Mouse (Mus musculus) liver, embryonic 15.5 days (tissue): ENCODE measurements around the gene Plcb1. TPM values are rescaled to one million over a fixed set of nuclear protein-coding genes. Genes with fewer than 3 reads are reported as not detected.

ENCODE experiments used
- ATAC-seq: fragments of 200-750 bp; cut with Nextera tagmentation; 2 replicates; pipeline ENCODE4 v1.8.0; 2017; ENCODE audit warnings: moderate number of reproducible peaks, mild to moderate bottlenecking, moderate library complexity; ENCODE audit not compliant: insufficient read depth
- H3K27ac ChIP-seq: fragments of 300-500 bp; sonication (generic); replicated peaks from 2 replicates; pipeline ENCODE4 v1.5.1; 2015; ENCODE audit warnings: mild to moderate bottlenecking, inconsistent platforms
- H3K27me3 ChIP-seq: fragments of 300-500 bp; sonication (generic); 2 replicates; pipeline ENCODE4 v1.6.1; 2015; ENCODE audit warnings: mild to moderate bottlenecking, inconsistent platforms
- H3K36me3 ChIP-seq: fragments of 300-500 bp; sonication (generic); replicated peaks from 2 replicates; pipeline ENCODE4 v1.6.1; 2015; ENCODE audit warnings: moderate library complexity, mild to moderate bottlenecking, inconsistent platforms
- H3K4me1 ChIP-seq: fragments of 300-500 bp; sonication (generic); replicated peaks from 2 replicates; pipeline ENCODE4 v1.6.1; 2015; ENCODE audit warnings: inconsistent platforms
- H3K4me2 ChIP-seq: fragments of 300-500 bp; sonication (generic); 2 replicates; pipeline ENCODE4 v1.6.1; 2015; ENCODE audit warnings: moderate library complexity, mild to moderate bottlenecking, inconsistent platforms
- H3K4me3 ChIP-seq: fragments of 300-500 bp; sonication (generic); replicated peaks from 2 replicates; pipeline ENCODE4 v1.5.1; 2015; ENCODE audit warnings: mild to moderate bottlenecking, inconsistent platforms
- H3K9ac ChIP-seq: fragments of 300-500 bp; sonication (generic); 2 replicates; pipeline ENCODE4 v1.6.1; 2015; ENCODE audit warnings: moderate library complexity, mild to moderate bottlenecking, inconsistent platforms
- H3K9me3 ChIP-seq: fragments of 300-500 bp; sonication (generic); replicated peaks from 2 replicates; pipeline ENCODE4 v1.6.1; 2016; ENCODE audit warnings: inconsistent platforms
- WGBS: fragments of 180-500 bp; shearing (Covaris S2); methylation state at CpG from one replicate; pipeline ENCODE4 v1.1.7; 2015; ENCODE audit warnings: mixed read lengths; ENCODE audit not compliant: insufficient replicate concordance; 5-methylcytosine and 5-hydroxymethylcytosine counted together
- polyA plus RNA-seq: library from polyadenylated mRNA; unstranded; fragments of >200 nt; fragmentation: Nextera tagmentation; extraction: Ambion mirVana; gene quantifications from 2 replicates; pipeline ENCODE4 v1.2.1, GENCODE M21; 2015

Plcb1 gene
- polyA plus RNA-seq, 1 experiment from 2014 or later = 3.3 TPM

GRCm38 (mm10) chr2:135073014-135073413, 287.1 kb downstream of the Plcb1 start:
- Histone ChIP-seq H3K36me3 (no peaks in the 10 kb centered on the region), H3K4me2 (no peak overlapping the region), H3K9ac (no peak overlapping the region), H3K4me3 (no peak overlapping the region), H3K27me3 (no peaks in the 10 kb centered on the region), H3K4me1 (no peaks in the 10 kb centered on the region), H3K9me3 (no peaks in the 10 kb centered on the region), H3K27ac (no peak overlapping the region)
- 55% methylated on average over 5 of the region's 5 CpGs for WGBS
- no peak for ATAC-seq

GRCm38 (mm10) chr2:135075375-135075774, 289.5 kb downstream of the Plcb1 start:
- Histone ChIP-seq H3K27ac (no peak overlapping the region), H3K9me3 (no peaks in the 10 kb centered on the region), H3K4me3 (no peak overlapping the region), H3K4me1 (no peaks in the 10 kb centered on the region), H3K9ac (no peak overlapping the region), H3K36me3 (no peaks in the 10 kb centered on the region), H3K27me3 (no peaks in the 10 kb centered on the region), H3K4me2 (no peak overlapping the region)
- WGBS = 58% methylated on average over 1 of the region's 1 CpGs
- ATAC-seq = no peak

- 42% methylated on average over 5 of the region's 5 CpGs for WGBS
- ATAC-seq = no peak
- Histone ChIP-seq H3K9me3 (no peaks in the 10 kb centered on the region), H3K4me1 (no peaks in the 10 kb centered on the region), H3K9ac (no peak overlapping the region), H3K27me3 (no peaks in the 10 kb centered on the region), H3K4me3 (no peak overlapping the region), H3K36me3 (no peaks in the 10 kb centered on the region), H3K4me2 (no peak overlapping the region), H3K27ac (no peak overlapping the region)
Observed at GRCm38 (mm10) chr2:135092588-135093162, 306.8 kb downstream of the Plcb1 start.

GRCm38 (mm10) chr2:135101292-135101691, 315.4 kb downstream of the Plcb1 start:
- no peaks in the 10 kb centered on the region for H3K36me3 ChIP-seq
- ATAC-seq = no peak
- no peaks in the 10 kb centered on the region for H3K9me3 ChIP-seq
- 71% methylated on average over 4 of the region's 4 CpGs for WGBS
- H3K4me3 ChIP-seq = no peak overlapping the region
- H3K9ac ChIP-seq = no peak overlapping the region
- H3K4me2 ChIP-seq = no peak overlapping the region
- no peaks in the 10 kb centered on the region for H3K27me3 ChIP-seq
- no peak overlapping the region for H3K27ac ChIP-seq
- H3K4me1 ChIP-seq = no peaks in the 10 kb centered on the region

- H3K27ac ChIP-seq = no peak overlapping the region
- H3K9me3 ChIP-seq = no peaks in the 10 kb centered on the region
- ATAC-seq = no peak
- no peak overlapping the region for H3K4me3 ChIP-seq
- no peaks in the 10 kb centered on the region for H3K4me1 ChIP-seq
- WGBS = 50% methylated on average over 1 of the region's 1 CpGs
- no peak overlapping the region for H3K9ac ChIP-seq
- H3K27me3 ChIP-seq = no peaks in the 10 kb centered on the region
- no peak overlapping the region for H3K4me2 ChIP-seq
- H3K36me3 ChIP-seq = no peaks in the 10 kb centered on the region
Observed at GRCm38 (mm10) chr2:135101943-135102342, 316.1 kb downstream of the Plcb1 start.

- Histone ChIP-seq H3K4me3 (no peak overlapping the region), H3K27ac (no peak overlapping the region), H3K27me3 (no peaks in the 10 kb centered on the region), H3K4me2 (no peak overlapping the region), H3K36me3 (no peaks in the 10 kb centered on the region), H3K9me3 (no peaks in the 10 kb centered on the region), H3K4me1 (no peaks in the 10 kb centered on the region), H3K9ac (no peak overlapping the region)
- WGBS = 79% methylated on average over 4 of the region's 4 CpGs
- ATAC-seq = no peak
Observed at GRCm38 (mm10) chr2:135106649-135107048, 320.8 kb downstream of the Plcb1 start.

GRCm38 (mm10) chr2:135108607-135109006, 322.7 kb downstream of the Plcb1 start:
- Histone ChIP-seq H3K4me3 (no peak overlapping the region), H3K36me3 (no peaks in the 10 kb centered on the region), H3K9ac (no peak overlapping the region), H3K27ac (no peak overlapping the region), H3K9me3 (no peaks in the 10 kb centered on the region), H3K4me1 (no peaks in the 10 kb centered on the region), H3K27me3 (no peaks in the 10 kb centered on the region), H3K4me2 (no peak overlapping the region)
- ATAC-seq = no peak
- 57% methylated on average over 2 of the region's 2 CpGs for WGBS

- no peak overlapping the region for H3K27ac ChIP-seq
- H3K9me3 ChIP-seq = no peaks in the 10 kb centered on the region
- no peak overlapping the region for H3K4me2 ChIP-seq
- H3K4me1 ChIP-seq = no peaks in the 10 kb centered on the region
- H3K9ac ChIP-seq = no peak overlapping the region
- no peaks in the 10 kb centered on the region for H3K36me3 ChIP-seq
- no peak overlapping the region for H3K4me3 ChIP-seq
- no peaks in the 10 kb centered on the region for H3K27me3 ChIP-seq
- no peak for ATAC-seq
- WGBS = 69% methylated on average over 3 of the region's 3 CpGs
Observed at GRCm38 (mm10) chr2:135114501-135115128, 328.7 kb downstream of the Plcb1 start.

- no peak overlapping the region for H3K4me2 ChIP-seq
- no peak for ATAC-seq
- H3K27ac ChIP-seq = no peak overlapping the region
- no peaks in the 10 kb centered on the region for H3K27me3 ChIP-seq
- no peak overlapping the region for H3K9ac ChIP-seq
- no peaks in the 10 kb centered on the region for H3K36me3 ChIP-seq
- no peak overlapping the region for H3K4me3 ChIP-seq
- no peaks in the 10 kb centered on the region for H3K9me3 ChIP-seq
- no peaks in the 10 kb centered on the region for H3K4me1 ChIP-seq
- 63% methylated on average over 4 of the region's 4 CpGs for WGBS
Observed at GRCm38 (mm10) chr2:135123057-135123456, 337.2 kb downstream of the Plcb1 start.

- Histone ChIP-seq H3K9me3 (no peaks in the 10 kb centered on the region), H3K36me3 (no peaks in the 10 kb centered on the region), H3K27me3 (no peaks in the 10 kb centered on the region), H3K9ac (no peak overlapping the region), H3K4me1 (no peaks in the 10 kb centered on the region), H3K4me3 (no peak overlapping the region), H3K4me2 (no peak overlapping the region), H3K27ac (no peak overlapping the region)
- ATAC-seq = no peak
- WGBS = 67% methylated on average over 4 of the region's 4 CpGs
Observed at GRCm38 (mm10) chr2:135123695-135124343, 338.0 kb downstream of the Plcb1 start.

GRCm38 (mm10) chr2:135140576-135140975, 354.7 kb downstream of the Plcb1 start:
- 22% methylated on average over 8 of the region's 8 CpGs for WGBS
- no peak overlapping the region for H3K4me3 ChIP-seq
- H3K4me2 ChIP-seq = no peak overlapping the region
- no peak for ATAC-seq
- no peak overlapping the region for H3K9ac ChIP-seq
- H3K4me1 ChIP-seq = no peaks in the 10 kb centered on the region
- no peaks in the 10 kb centered on the region for H3K27me3 ChIP-seq
- H3K36me3 ChIP-seq = no peaks in the 10 kb centered on the region
- no peak overlapping the region for H3K27ac ChIP-seq
- H3K9me3 ChIP-seq = no peaks in the 10 kb centered on the region
